Mouse (Mus musculus) layer of hippocampus, adult 2 months (tissue): ENCODE results near the gene Bclaf3. TPM values are rescaled to one million over a fixed set of nuclear protein-coding genes. Genes with fewer than 3 reads are reported as not detected.

Experiments used
- DNase-seq, 2 experiments: peaks; one replicate each; pipeline ENCODE4 v3.0.0; 2022; ENCODE audit warnings: low spot score in 2 of 2
- H3K27ac ChIP-seq: fragments of 200-600 bp; 2 replicates; pipeline ENCODE4 v1.8.1; 2022
- H3K4me3 ChIP-seq: fragments of 200-600 bp; 2 replicates; pipeline ENCODE4 v1.8.1; 2022; ENCODE audit warnings: mild to moderate bottlenecking
- CTCF ChIP-seq: fragments of 200-600 bp; conservative IDR thresholded peaks from 2 replicates; pipeline ENCODE4 v1.8.1; 2022; ENCODE audit warnings: antibody characterized with exemption, mild to moderate bottlenecking, moderate library complexity
- total RNA-seq, 2 experiments: library from RNA; stranded (reverse); gene quantifications; 2 replicates each; pipeline ENCODE4 v1.2.3; 2021

Gene Bclaf3
- total RNA-seq, 2 experiments from 2014 or later: 9.1 to 9.8 TPM

- peak overlapping the region; percentile 68; the same call in 1 of the 2 replicates for H3K4me3 ChIP-seq
- TF ChIP-seq CTCF: no peak
Measured at GRCm38 (mm10) chrX:159629203-159629602, 102.7 kb downstream of the Bclaf3 start.

GRCm38 (mm10) chrX:159638500-159639227 is 112.2 kb downstream of the Bclaf3 start:
- TF ChIP-seq CTCF: no peak

More at GRCm38 (mm10) chrX:159629203-159629602, 102.7 kb downstream of the Bclaf3 start:
- H3K27ac ChIP-seq: no peak overlapping the region
- DNase-seq: no peak

GRCm38 (mm10) chrX:159639991-159640390 is 113.5 kb downstream of the Bclaf3 start:
- no peak overlapping the region for H3K27ac ChIP-seq
- TF ChIP-seq CTCF: no peak
- DNase-seq: no peak
- H3K4me3 ChIP-seq: no peak overlapping the region

More at GRCm38 (mm10) chrX:159638500-159639227, 112.2 kb downstream of the Bclaf3 start:
- no peak for DNase-seq
- H3K27ac ChIP-seq: no peak overlapping the region
- H3K4me3 ChIP-seq: no peak overlapping the region

Other genes with a start within 250 kb of the Bclaf3 start
- gene Eif1ax, start 154.5 kb upstream of the Bclaf3 start, total RNA-seq: 100 to 1,000 TPM; 104 to 120 TPM
- gene Map7d2, start 112.1 kb upstream of the Bclaf3 start, total RNA-seq: 100 to 1,000 TPM in 1 of 2 experiments, 10 to 100 TPM in 1; 98.8 to 117 TPM
- 10 to 100 TPM; 37.2 to 37.3 TPM for gene Sh3kbp1, start 100.6 kb downstream of the Bclaf3 start, total RNA-seq